Mouse (Mus musculus) brain, embryonic 14.5 days (tissue): Measurements from ENCODE around the gene Rpl35.

ENCODE experiments used
- CTCF ChIP-seq: fragments of 200-500 bp; IDR thresholded peaks from 2 replicates; pipeline ENCODE4 v1.5.1; 2012; ENCODE audit warnings: inconsistent platforms, mild to moderate bottlenecking, moderate library complexity, borderline replicate concordance; ENCODE audit not compliant: insufficient read depth, insufficient read length; ENCODE audit errors: extremely low read depth
- POLR2A ChIP-seq: fragments of 200-500 bp; IDR thresholded peaks from 2 replicates; pipeline ENCODE4 v1.6.1; 2012; ENCODE audit warnings: mild to moderate bottlenecking, inconsistent platforms, borderline replicate concordance; ENCODE audit not compliant: poor library complexity, insufficient read depth, insufficient read length, severe bottlenecking; ENCODE audit errors: extremely low read depth

DNA sequence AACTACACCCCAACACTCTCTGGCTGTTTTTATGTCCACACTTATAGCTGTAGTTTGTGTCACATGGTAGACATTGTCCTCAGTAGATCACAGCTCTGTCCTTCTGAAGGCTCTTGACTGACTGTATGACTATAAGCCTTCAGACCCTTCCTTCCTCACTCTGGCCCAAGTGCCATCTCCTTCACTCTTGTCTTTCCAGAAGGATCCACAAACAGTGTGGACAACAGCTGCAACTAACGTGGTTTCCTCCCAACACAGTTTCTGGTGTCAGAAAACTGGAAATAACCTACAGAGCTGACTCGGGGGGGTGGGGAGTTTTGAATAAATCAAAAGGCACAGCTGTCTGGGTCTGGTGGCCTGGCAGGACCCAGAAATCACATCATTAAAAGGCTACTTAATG is 49.4 kb downstream of the Rpl35 start:
- TF ChIP-seq CTCF: no peak
- no peak for TF ChIP-seq POLR2A
